Mouse (Mus musculus): ENCODE measurements at regions not wholly inside any gene's neighbourhood (a gene's known extent, or its start where the extent isn't known, plus 50 kb on each side); places are given as distances from the start of the nearest gene placed in this dataset.

DNA sequence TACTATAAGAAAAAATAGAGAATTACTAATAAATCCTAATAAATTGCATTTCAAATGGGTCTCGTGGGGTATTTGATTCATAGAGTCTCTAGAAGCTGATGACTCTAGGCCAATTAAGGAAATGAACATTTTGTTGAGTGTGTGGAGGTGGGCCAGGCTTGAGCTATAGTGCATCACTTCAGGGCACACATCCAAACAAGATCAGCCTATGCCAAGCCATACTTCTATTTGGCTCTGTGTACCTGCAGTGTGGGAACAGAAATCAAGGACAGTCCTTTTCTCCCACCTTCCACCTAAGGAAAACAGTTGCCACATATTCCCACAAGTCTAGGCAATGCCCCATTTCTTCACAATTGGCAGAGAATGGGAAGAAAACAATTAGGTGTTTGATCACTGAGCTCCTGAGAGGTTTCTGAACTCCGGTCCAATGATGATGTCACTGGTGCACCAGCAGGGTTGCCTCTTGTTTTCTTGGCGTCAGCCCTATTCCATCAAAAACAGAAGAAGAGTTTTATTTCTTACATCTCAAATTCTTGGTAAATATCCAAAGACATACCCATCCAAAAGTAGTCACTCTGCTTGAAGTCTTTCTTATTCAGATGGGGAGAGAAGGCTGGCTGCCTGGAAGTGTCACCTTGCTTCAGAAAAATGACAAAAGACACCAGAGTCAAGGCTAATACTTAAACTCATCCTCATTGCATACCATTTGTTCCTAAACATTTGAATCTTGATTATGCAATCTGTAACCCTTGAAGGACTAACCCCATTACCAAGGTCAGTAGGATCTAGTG lies 2092.3 kb downstream of the 4930444P10Rik start:
- no peak overlapping the region for H3K4me3 ChIP-seq
- no peak for DNase-seq (ENCODE audit: low spot score)
- H3K27ac ChIP-seq, result no peak overlapping the region
- H3K9me3 ChIP-seq, result no peaks in the 10 kb centered on the region
- H3K36me3 ChIP-seq, result no peaks in the 10 kb centered on the region
- H3K4me1 ChIP-seq (replicated peaks), result 0 out of 2 replicates have a peak, but pooled peaks cover 3% of the 10 kb centered on the region
- no peaks in the 10 kb centered on the region for H3K27me3 ChIP-seq (ENCODE audit: insufficient read depth, poor library complexity, severe bottlenecking)
- 71% methylated on average over 3 of the region's 3 CpGs for WGBS

DNA sequence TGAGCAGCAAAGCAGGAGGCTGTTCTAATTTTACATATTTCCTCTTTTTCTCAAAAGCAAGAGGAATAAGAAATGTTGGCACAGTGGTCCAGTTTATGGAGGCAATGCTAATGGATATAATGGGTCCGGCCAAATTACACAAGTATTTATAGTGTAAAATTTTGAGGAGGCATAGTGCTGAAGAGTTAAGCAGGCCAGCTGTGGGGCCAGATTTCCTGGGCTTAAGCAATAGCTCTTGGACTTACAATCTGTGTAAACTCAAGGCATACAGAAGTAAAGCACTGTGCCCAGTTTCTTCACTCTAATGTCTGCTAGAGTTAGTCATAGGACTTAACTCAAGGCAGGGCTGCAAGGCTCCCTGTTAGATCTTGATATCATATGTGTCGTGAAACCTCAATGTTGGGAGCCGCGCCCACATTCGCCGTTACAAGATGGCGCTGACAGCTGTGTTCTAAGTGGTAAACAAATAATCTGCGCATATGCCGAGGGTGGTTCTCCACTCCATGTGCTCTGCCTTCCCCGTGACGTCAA lies 2094.9 kb downstream of the 4930444P10Rik start:
- Histone ChIP-seq H3K27me3 (ENCODE audit: insufficient read depth, poor library complexity, severe bottlenecking) (no peaks in the 10 kb centered on the region), H3K36me3 (no peaks in the 10 kb centered on the region), H3K9me3 (no peaks in the 10 kb centered on the region), H3K4me3 (no peak overlapping the region), H3K4me1 (replicated peaks) (no peaks in the 10 kb centered on the region), H3K27ac (no peak overlapping the region)
- 94% methylated on average over 9 of the region's 11 CpGs for WGBS
- no peak for DNase-seq (ENCODE audit: low spot score)

DNA sequence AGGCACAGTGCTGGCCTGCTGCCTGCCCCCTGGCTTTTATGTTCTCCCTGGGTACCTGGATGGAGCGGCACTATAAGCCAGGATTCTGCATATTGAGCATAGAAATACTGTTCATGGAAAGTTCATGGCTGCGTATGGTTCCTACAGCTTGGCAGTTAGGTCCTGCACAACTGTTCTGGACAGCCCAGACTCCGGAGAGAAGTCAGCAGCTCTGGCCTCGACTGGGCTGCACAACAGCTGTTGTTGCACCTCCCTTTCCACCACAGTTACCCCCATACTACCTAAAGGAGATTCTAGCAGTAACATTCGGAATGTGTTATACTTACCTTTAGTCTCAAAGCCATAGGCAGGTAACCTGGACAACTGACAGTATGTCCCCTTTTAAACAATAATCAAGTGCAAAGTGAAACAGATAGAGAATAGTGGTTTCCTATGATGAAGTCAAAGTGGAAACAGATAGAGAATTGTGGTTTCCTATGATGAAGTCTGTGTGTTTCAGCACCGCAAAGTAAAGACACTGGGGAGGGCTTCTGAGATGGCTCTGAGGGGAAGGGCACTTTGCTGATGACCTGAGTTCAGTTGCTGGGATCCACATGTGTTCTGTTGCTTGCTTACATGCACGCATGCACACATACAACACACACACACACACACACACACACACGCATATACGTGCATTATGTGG lies 2099.2 kb downstream of the 4930444P10Rik start:
- H3K27ac ChIP-seq, result no peak overlapping the region
- no peaks in the 10 kb centered on the region for H3K36me3 ChIP-seq
- H3K9me3 ChIP-seq, result no peaks in the 10 kb centered on the region
- no peak for DNase-seq (ENCODE audit: low spot score)
- H3K27me3 ChIP-seq (ENCODE audit: insufficient read depth, poor library complexity, severe bottlenecking), result no peaks in the 10 kb centered on the region
- no peak overlapping the region for H3K4me3 ChIP-seq
- WGBS, result 92% methylated on average over 9 of the region's 9 CpGs
- peaks cover 12% of the 10 kb centered on the region for H3K4me1 ChIP-seq (replicated peaks)

DNA sequence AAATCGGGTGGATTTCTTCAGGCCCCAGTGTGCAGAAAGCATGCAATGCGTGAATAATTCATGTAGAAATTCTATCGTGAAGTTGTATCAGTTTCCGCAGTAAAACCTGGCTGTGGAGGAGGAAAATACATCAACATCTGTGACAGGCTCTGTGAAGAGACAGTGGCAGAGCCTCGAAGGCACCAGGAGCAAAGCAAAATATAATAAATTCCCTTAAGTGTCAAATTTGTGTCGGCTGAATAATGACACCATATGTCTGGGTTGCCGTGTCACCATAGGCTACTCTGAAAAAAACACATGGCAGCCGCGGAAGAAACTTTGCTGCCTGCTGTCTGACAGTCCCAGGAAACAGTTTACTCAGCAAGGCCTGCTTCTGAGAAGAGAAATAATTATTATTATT lies 2100.1 kb downstream of the 4930444P10Rik start:
- H3K9me3 ChIP-seq, result no peaks in the 10 kb centered on the region
- peaks cover 12% of the 10 kb centered on the region for H3K4me1 ChIP-seq (replicated peaks)
- H3K36me3 ChIP-seq, result no peaks in the 10 kb centered on the region
- DNase-seq (ENCODE audit: low spot score), result no peak
- no peak overlapping the region for H3K27ac ChIP-seq
- no peaks in the 10 kb centered on the region for H3K27me3 ChIP-seq (ENCODE audit: insufficient read depth, poor library complexity, severe bottlenecking)
- WGBS, result 55% methylated on average over 9 of the region's 9 CpGs
- no peak overlapping the region for H3K4me3 ChIP-seq

DNA sequence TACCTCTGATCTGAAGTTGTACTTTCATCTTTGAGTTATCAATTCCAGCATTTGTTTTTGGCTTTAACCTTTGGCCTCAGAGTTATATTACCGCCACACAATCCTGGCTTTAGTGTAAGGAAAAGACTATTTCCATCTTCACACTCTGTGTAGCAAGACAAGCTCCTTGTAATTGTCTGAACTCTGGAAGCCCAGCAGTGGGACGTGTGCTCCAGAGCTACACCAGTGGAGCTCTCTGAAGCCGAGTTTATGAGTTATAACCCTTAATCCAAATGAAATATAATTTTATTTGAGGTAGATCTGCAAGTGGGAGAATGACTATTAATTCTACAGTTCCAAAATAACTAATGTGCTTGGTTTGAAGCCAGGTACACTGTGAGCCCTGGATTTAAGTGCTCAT lies 2103.8 kb downstream of the 4930444P10Rik start:
- Histone ChIP-seq H3K4me1 (replicated peaks) (peaks cover 12% of the 10 kb centered on the region), H3K36me3 (no peaks in the 10 kb centered on the region), H3K27me3 (ENCODE audit: insufficient read depth, poor library complexity, severe bottlenecking) (no peaks in the 10 kb centered on the region), H3K9me3 (no peaks in the 10 kb centered on the region), H3K4me3 (no peak overlapping the region), H3K27ac (no peak overlapping the region)
- no peak for DNase-seq (ENCODE audit: low spot score)
- 78% methylated on average over 3 of the region's 3 CpGs for WGBS

DNA sequence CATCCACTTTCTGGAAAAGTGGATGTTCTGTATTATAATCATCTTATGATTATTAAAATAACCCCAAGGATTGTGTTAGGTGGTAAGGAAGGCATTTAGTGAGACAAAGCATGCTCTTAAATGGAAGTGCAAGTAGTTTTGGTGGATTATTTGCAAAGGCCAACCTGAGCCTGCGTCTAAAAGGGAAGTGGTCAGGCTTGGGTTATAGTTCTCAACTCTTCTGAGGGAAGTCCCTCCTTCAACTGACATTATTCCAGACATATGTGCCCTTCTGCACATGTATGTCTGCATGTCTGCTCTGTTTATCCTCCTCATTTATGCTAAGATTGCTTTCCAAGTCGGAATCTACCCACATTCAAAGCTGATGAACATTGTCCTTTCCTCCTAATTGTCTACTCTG lies 2108.3 kb downstream of the 4930444P10Rik start:
- Histone ChIP-seq H3K4me3 (no peak overlapping the region), H3K36me3 (no peaks in the 10 kb centered on the region), H3K27me3 (ENCODE audit: insufficient read depth, poor library complexity, severe bottlenecking) (no peaks in the 10 kb centered on the region), H3K9me3 (no peaks in the 10 kb centered on the region), H3K4me1 (replicated peaks) (no peaks in the 10 kb centered on the region), H3K27ac (no peak overlapping the region)
- 89% methylated on average over 2 of the region's 2 CpGs for WGBS
- no peak for DNase-seq (ENCODE audit: low spot score)

DNA sequence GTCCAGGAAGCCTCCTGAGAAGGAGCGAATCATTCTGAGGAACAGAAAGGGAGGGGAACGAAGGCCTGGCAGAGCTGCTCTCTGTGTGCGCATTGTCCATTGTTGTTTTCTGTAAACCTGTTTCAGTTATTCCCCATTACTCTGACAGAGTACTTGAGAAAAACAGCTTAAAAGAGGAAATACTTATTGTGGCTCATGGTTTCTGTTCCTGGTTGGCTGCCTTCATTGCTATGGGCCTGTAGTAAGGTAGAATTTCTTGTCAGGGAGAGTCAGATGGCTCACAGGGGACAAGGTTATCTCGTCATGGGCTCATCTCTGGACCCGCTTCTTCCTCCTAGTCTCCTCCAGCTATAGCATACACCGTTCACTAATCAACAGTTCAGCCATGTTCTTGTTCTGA lies 2112.9 kb downstream of the 4930444P10Rik start:
- Histone ChIP-seq H3K27ac (no peak overlapping the region), H3K27me3 (ENCODE audit: insufficient read depth, poor library complexity, severe bottlenecking) (no peaks in the 10 kb centered on the region), H3K4me3 (no peak overlapping the region), H3K9me3 (no peaks in the 10 kb centered on the region), H3K36me3 (no peaks in the 10 kb centered on the region), H3K4me1 (replicated peaks) (no peaks in the 10 kb centered on the region)
- DNase-seq (ENCODE audit: low spot score), result no peak
- 89% methylated on average over 6 of the region's 6 CpGs for WGBS

DNA sequence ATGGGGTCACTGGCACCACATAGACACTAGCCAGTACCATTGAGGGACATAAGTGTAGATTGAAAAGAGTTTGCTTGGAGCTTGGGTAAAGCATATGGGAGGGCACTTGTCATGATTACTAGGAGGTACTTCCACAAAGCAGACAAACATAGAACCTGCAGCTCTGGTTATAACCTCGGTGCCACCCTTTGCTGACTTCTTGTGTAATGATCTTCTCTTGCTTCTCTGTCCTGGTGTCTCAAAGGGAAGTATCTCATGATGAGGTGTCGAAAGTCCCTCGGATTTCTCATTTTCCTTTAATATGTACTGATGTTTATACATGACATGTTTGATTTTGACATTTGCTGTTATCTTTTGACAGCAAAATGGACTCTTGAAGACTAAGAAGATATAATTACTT lies 2114.5 kb downstream of the 4930444P10Rik start:
- no peak for DNase-seq (ENCODE audit: low spot score)
- WGBS, result 94% methylated on average over 3 of the region's 3 CpGs
- Histone ChIP-seq H3K9me3 (no peaks in the 10 kb centered on the region), H3K36me3 (no peaks in the 10 kb centered on the region), H3K4me3 (no peak overlapping the region), H3K4me1 (replicated peaks) (no peaks in the 10 kb centered on the region), H3K27me3 (ENCODE audit: insufficient read depth, poor library complexity, severe bottlenecking) (no peaks in the 10 kb centered on the region), H3K27ac (no peak overlapping the region)

DNA sequence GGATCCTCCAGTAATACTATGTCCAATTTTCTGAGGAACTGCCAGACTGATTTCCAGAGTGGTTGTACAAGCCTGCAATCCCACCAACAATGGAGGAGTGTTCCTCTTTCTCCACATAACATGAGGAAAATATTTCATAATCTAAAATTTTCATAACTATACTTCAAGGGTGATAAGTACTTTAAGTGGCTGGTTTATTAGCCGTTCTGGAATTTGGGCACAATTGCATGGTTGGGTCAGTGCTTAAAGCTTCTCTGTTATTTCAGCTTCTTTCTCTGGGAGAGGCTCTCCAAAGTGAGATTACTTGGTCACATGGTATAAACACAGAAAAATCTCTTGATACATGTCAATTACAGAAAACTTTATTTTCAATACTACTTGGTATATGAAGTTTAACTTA lies 2115.9 kb downstream of the 4930444P10Rik start:
- WGBS, result 81% methylated on average over 1 of the region's 1 CpGs
- no peak for DNase-seq (ENCODE audit: low spot score)
- Histone ChIP-seq H3K9me3 (no peaks in the 10 kb centered on the region), H3K27ac (no peak overlapping the region), H3K36me3 (no peaks in the 10 kb centered on the region), H3K4me3 (no peak overlapping the region), H3K27me3 (ENCODE audit: insufficient read depth, poor library complexity, severe bottlenecking) (no peaks in the 10 kb centered on the region), H3K4me1 (replicated peaks) (no peaks in the 10 kb centered on the region)

DNA sequence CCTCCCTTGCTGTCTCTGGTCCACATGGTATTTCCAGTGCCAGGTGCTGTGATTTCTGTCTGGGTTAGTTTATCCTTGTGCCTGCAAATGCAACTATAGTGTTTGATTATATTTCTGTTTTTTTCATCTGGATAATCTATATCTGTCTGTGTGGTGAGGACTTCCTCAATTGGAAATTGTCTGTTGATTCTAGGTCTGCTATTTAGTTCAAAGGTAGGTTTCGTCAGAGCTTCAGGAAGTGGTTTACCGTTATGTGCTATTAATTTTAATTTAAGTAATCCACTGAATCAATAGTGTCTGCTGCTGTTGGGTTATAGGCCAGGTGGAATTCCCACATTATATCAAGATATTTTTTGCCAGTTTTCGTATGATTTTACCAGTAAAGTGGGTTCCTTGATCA lies 2143.9 kb downstream of the 4930444P10Rik start:
- 89% methylated on average over 3 of the region's 3 CpGs for WGBS
- no peaks in the 10 kb centered on the region for H3K27me3 ChIP-seq (ENCODE audit: insufficient read depth, poor library complexity, severe bottlenecking)
- no peaks in the 10 kb centered on the region for H3K36me3 ChIP-seq
- DNase-seq (ENCODE audit: low spot score), result no peak
- H3K27ac ChIP-seq, result no peak overlapping the region
- H3K4me1 ChIP-seq (replicated peaks), result no peaks in the 10 kb centered on the region
- H3K9me3 ChIP-seq, result no peaks in the 10 kb centered on the region
- H3K4me3 ChIP-seq, result no peak overlapping the region

DNA sequence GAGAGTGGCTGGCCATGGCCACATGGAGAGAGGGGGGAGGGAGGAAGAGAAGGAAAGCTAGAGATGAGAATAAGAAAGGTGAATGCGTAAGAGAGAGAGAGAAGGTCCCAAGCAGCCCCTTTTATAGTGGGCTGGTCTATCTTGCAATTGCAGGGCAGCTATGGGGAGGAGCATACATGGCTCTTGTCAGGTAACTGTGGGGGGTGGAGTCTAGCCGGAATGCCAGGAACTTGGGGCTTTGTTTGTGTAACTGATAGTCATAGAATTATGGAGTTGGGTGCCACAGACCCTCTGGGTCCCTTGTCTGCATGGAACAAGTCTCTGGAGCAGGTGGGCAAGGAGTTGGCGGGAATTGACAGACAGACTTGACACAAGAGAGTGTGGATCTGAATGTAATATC lies 2151.8 kb downstream of the 4930444P10Rik start:
- Histone ChIP-seq H3K4me1 (replicated peaks) (no peaks in the 10 kb centered on the region), H3K4me3 (no peak overlapping the region), H3K27ac (no peak overlapping the region), H3K9me3 (peaks cover 6% of the 10 kb centered on the region; the same call in 1 of the 2 replicates), H3K36me3 (no peaks in the 10 kb centered on the region), H3K27me3 (ENCODE audit: insufficient read depth, poor library complexity, severe bottlenecking) (no peaks in the 10 kb centered on the region)
- WGBS, result 87% methylated on average over 3 of the region's 3 CpGs
- DNase-seq (ENCODE audit: low spot score), result no peak

DNA sequence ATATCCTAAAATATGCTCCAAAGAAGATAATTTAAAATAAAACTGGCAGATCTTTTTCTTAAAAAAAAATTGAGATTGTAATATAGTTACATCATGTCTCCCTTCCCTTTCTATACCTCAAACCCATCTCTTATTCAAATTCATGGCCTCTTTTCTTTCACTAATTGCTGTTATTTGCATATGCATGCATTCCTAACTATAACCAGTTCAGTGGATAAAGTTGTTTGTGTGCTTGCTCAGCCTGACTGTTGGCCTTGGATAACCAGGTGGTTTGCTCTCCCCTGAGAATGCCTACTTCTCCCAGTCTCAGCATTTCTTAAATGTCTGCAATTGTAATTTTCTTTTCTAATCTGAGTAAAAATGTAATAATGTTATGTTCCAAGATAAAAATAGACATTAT lies 2154.8 kb downstream of the 4930444P10Rik start:
- Histone ChIP-seq H3K4me3 (no peak overlapping the region), H3K27ac (no peak overlapping the region)
- no peak for DNase-seq (ENCODE audit: low spot score)

DNA sequence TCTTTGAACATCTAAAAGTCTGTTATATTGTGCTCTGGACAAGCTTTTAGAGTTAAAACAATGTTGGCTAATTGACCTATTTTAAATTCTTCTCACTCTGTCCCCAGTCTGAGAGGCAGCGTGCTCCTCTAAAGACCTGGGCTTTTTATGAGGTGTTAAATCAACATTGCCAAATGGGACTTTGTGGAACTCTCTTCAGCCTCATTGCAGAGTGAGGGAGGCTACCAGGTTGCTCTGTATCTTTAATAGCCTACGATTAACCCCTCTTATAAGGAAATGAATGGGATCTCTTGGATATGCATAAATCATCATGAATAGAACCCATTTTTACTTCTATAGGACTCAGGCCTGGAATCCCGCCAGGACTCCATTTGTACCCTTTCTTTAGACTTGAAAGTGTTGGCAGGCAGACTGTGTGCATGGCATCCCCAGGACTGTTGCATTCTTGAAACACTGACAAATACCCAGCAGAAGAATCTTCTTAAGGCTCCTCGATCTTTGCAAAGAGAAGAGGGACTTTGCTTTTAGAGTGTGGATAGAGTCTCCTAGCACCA lies 2157.1 kb downstream of the 4930444P10Rik start:
- H3K27ac ChIP-seq, result no peak overlapping the region
- 74% methylated on average over 4 of the region's 4 CpGs for WGBS
- no peaks in the 10 kb centered on the region for H3K4me1 ChIP-seq (replicated peaks)
- no peak overlapping the region for H3K4me3 ChIP-seq
- H3K9me3 ChIP-seq, result peaks cover 5% of the 10 kb centered on the region; the same call in 1 of the 2 replicates
- DNase-seq (ENCODE audit: low spot score), result no peak
- no peaks in the 10 kb centered on the region for H3K36me3 ChIP-seq
- no peaks in the 10 kb centered on the region for H3K27me3 ChIP-seq (ENCODE audit: insufficient read depth, poor library complexity, severe bottlenecking)

More for the DNA sequence above, 2154.8 kb downstream of the 4930444P10Rik start:
- Histone ChIP-seq H3K9me3 (peaks cover 6% of the 10 kb centered on the region; the same call in 1 of the 2 replicates), H3K4me1 (replicated peaks) (no peaks in the 10 kb centered on the region), H3K36me3 (no peaks in the 10 kb centered on the region), H3K27me3 (ENCODE audit: insufficient read depth, poor library complexity, severe bottlenecking) (no peaks in the 10 kb centered on the region)

Measured in hindbrain, embryonic 10.5 days (tissue).